Mouse (Mus musculus): Measurements from ENCODE around the gene Zfp40. TPM values are rescaled to one million over a fixed set of nuclear protein-coding genes. Genes with fewer than 3 reads are reported as not detected.

The Zfp40 gene
- total RNA-seq (2017) = 11.7 and 33.1 TPM in 2 replicates

DNA sequence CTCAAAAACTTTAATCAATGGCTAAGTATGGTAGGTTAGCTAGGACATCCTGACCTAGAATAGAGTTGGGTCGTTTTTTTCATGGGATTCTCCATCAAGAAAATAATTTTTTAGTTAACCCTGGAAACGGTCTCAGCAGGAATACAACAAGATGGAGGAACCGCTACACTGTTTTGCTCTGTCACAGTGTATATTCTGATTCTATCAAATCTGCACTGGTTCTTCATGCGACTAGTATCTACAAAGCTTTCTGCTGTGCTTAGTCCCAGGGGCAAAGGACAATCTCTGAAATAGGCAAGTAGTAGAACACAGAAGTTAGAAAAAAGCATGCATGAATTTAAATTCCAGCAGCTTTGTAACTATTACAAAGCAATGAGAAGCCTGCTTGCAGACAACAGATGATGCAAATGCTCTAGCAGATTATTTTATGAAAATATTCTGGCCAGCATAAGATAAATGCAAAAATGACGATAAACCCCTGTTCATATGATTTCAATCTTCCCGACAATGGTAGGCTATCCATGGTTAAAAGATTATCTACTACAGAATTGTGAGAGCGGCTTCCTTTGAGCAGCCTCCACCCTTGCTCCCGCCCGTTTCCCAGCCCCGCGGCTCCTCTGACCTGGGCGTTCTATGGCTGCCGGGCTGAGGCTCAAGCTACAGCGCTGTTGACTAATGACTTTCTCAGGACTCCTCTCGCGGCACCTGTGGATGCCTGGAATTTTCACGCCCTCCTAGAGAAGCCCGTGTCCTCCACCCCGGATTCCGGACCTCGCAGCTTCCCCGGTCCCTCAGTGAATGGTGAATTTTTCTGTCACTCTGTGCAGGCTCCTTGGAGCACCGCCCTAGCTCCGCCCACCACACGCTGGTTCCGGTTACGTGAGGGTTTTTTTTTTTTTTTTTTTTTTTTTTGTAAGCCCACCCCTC, at the start of gene Zfp40:
TSS of gene Zfp40 (minus strand) at position 800 of the 927 bp plus-strand sequence.
- ATAC-seq (replicated peaks in 1 of 2; ENCODE audit: insufficient read depth in 1 of 2, low FRiP score in 2 of 2, low TSS enrichment in 1 of 2, low read depth in 1 of 2, poor library complexity in 2 of 2, severe bottlenecking in 2 of 2) = peak; percentile 99

DNA sequence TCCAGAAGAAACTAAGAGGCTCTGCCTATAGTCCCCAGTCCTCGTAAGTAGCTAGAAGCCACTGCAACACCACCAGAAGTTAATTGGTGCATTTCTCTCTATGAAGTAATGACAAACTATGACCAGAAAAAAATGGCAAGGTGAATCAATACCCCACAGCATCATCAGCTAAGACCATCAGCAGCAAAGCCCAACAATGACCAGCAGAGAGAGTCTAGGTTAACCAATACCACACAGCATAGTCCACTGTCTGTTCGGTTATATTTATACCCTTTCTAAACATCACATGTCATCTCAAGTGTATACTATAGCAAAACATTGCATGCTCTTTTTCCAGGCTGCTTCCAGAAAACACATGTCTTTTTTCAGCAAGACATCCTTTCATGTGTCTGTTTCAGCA, 25.3 kb upstream of the Zfp40 start:
- ATAC-seq (replicated peaks in 1 of 2; ENCODE audit: insufficient read depth in 1 of 2, low FRiP score in 2 of 2, low TSS enrichment in 1 of 2, low read depth in 1 of 2, poor library complexity in 2 of 2, severe bottlenecking in 2 of 2) = no peak

GRCm38 (mm10) chr17:23199856-23200255, 6.8 kb upstream of the Zfp40 start:
- ATAC-seq (replicated peaks in 1 of 2; ENCODE audit: insufficient read depth in 1 of 2, low FRiP score in 2 of 2, low TSS enrichment in 1 of 2, low read depth in 1 of 2, poor library complexity in 2 of 2, severe bottlenecking in 2 of 2) = peak; percentile 86

DNA sequence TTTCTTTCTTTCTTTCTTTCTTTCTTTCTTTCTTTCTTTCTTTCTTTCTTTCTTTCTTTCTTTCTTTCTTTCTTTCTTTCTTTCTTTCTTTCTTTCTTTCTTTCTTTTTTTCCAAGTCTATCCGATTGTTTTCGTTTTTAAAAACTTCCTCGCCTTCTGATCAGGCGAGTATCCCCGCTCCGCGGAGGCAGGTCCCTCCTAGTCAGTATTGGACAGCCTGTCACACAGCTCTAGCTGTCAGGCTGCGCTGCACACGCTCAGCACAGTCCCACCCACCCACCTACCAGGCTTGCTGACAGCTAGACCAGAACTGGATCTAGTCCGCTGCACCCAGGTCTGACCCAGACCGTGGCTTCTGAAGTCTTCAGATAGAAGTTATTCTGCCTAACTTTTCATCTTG, 389 bp upstream of the Zfp40 start:
- ATAC-seq (replicated peaks in 1 of 2; ENCODE audit: insufficient read depth in 1 of 2, low FRiP score in 2 of 2, low TSS enrichment in 1 of 2, low read depth in 1 of 2, poor library complexity in 2 of 2, severe bottlenecking in 2 of 2) = peak; percentile 81 to 86

DNA sequence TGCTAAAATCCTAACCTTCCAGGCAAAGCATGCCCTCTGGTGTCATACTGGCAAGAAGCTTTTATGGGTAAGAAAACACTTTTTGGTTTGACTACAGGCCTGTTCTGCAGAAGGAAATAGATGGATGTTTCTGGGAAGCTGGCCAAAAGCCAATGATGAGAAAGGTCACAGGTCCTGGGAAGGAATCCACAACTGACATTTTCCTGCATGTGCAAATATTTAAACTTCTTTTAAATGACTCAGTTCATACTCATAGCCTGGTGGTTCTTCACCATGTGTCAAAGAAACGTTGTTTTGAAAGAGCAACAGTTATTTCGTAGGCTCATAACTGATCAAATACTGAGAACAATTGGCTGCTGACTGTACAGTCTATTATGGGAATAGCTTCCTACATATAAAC, 5.4 kb downstream of the Zfp40 start:
- ATAC-seq (replicated peaks in 1 of 2; ENCODE audit: insufficient read depth in 1 of 2, low FRiP score in 2 of 2, low TSS enrichment in 1 of 2, low read depth in 1 of 2, poor library complexity in 2 of 2, severe bottlenecking in 2 of 2) = no peak

Other genes with a start within 250 kb of the Zfp40 start
- gene Vmn2r-ps130, start 132.1 kb downstream of the Zfp40 start, total RNA-seq (2017) = not detected in 2 replicates
- not detected in 2 replicates for gene Vmn2r114, start 119.3 kb upstream of the Zfp40 start, total RNA-seq (2017)
- not detected in 2 replicates for gene Vmn2r115, start 150.5 kb upstream of the Zfp40 start, total RNA-seq (2017)
- not detected in 2 replicates for gene Vmn2r116, start 191.4 kb upstream of the Zfp40 start, total RNA-seq (2017)

Measured in hematopoietic stem cell, adult 5-6 weeks (primary cell).